Mouse (Mus musculus) erythroblast, embryonic 14.5 days (primary cell): ENCODE results near the gene Rgs19.

Experiments
- GATA1 ChIP-seq: IDR thresholded peaks from 2 replicates; pipeline ENCODE4 v1.6.1; 2012; ENCODE audit warnings: low read length, inconsistent platforms, mixed read lengths
- TAL1 ChIP-seq: IDR thresholded peaks from 3 replicates; pipeline ENCODE4 v1.6.1; 2012; ENCODE audit warnings: low read length, inconsistent platforms, mixed read lengths

- TF ChIP-seq GATA1 (no peak), TAL1 (no peak)
Measured at GRCm38 (mm10) chr2:181713749-181714148, 20.0 kb upstream of the Rgs19 start.
